Mouse (Mus musculus): ENCODE measurements around the gene Pcyt2. TPM values are rescaled to one million over a fixed set of nuclear protein-coding genes. Genes with fewer than 3 reads are reported as not detected.

Pcyt2 gene
- polyA plus RNA-seq, 1 experiment from 2014 or later, result 93.9 TPM

DNA sequence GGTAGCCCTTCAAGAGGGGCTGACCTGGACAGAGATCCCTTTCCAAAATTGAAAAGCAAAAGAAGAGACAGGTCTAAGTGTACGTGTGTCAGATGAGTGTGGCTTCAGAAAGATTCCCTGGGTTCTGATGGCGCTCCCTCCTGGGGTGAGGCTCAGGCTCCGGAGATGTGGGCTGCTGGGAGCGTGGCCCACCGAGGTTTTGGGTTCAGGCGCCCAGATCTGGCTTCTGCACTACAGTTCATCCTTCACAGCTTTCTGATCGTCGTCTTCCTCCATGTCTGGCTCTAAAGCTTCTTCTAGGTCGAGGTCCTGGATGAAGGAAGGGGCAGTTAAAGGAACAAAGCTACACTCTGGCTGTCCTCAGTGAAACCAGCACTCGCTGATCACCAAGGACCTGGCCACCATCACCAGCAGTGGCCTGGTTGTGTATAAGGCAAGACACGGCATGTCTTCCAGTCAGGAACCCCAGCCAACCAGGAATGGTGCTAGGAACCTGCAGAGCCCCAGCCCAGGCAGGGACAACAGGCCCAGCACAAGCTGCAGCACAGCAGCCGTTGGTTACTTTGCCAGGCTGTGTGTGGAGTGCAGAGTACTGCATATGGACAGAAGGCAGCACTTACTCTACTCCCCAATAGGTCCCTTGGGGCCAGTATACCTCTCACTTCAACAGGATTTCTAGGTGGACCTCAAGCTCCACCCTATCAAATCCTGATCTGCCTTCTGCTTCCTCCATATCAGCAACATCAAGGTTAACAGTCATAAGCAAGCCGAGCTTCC lies 56.6 kb downstream of the Pcyt2 start:
- TF ChIP-seq CTCF (IDR thresholded peaks at IDR 0.05) (no peak), EP300 (IDR thresholded peaks at IDR 0.05) (no peak)
- no peaks in the 10 kb centered on the region for H3K4me1 ChIP-seq (ENCODE audit: insufficient read depth, low read depth, low read length)
- H3K4me2 ChIP-seq (replicated peaks; ENCODE audit: low read depth, low read length), result no peak overlapping the region
- DNase-seq (ENCODE audit: low spot score), result no peak
- no peaks in the 10 kb centered on the region for H3K27me3 ChIP-seq (replicated peaks; ENCODE audit: insufficient read depth, low read length)
- H3K9me3 ChIP-seq (ENCODE audit: low read length), result no peaks in the 10 kb centered on the region
- ATAC-seq, result no peak
- H3K27ac ChIP-seq (ENCODE audit: low read length), result no peak overlapping the region
- H3K36me3 ChIP-seq (ENCODE audit: insufficient read depth, low read length), result peaks cover 64% of the 10 kb centered on the region
- no peak overlapping the region for H3K4me3 ChIP-seq (ENCODE audit: low read depth, low read length)
- H3K9ac ChIP-seq (replicated peaks; ENCODE audit: low read depth), result no peak overlapping the region
- 91% methylated on average over 13 of the region's 13 CpGs for WGBS

Small RNA genes lying within 50 kb of the gene (microRNA-seq; reads per million reads assigned to microRNA genes)
- gene Mir6936, result 0.98 reads per million

Other genes with a start within 250 kb of the Pcyt2 start
- 18.1 and 19.6 TPM in 2 replicates for gene Faap100, start 239.2 kb downstream of the Pcyt2 start, polyA plus RNA-seq (2015; fragmentation: Nextera tagmentation; extraction: Ambion mirVana)
- gene Nploc4, start 180.2 kb downstream of the Pcyt2 start, polyA plus RNA-seq (2015; fragmentation: Nextera tagmentation; extraction: Ambion mirVana), result 15.3 and 16.5 TPM in 2 replicates
- gene Tspan10, start 175.3 kb downstream of the Pcyt2 start, polyA plus RNA-seq (2015; fragmentation: Nextera tagmentation; extraction: Ambion mirVana), result not detected in 2 replicates
- gene Pde6g, start 164.4 kb downstream of the Pcyt2 start, polyA plus RNA-seq (2015; fragmentation: Nextera tagmentation; extraction: Ambion mirVana), result not detected in 2 replicates
- gene Oxld1, start 159.9 kb downstream of the Pcyt2 start, polyA plus RNA-seq (2015; fragmentation: Nextera tagmentation; extraction: Ambion mirVana), result 14.9 and 18.9 TPM in 2 replicates
- gene Ccdc137, start 159.8 kb downstream of the Pcyt2 start, polyA plus RNA-seq (2015; fragmentation: Nextera tagmentation; extraction: Ambion mirVana), result 16.5 and 21.1 TPM in 2 replicates
- 29.8 and 33.4 TPM in 2 replicates for gene Arl16, start 150.3 kb downstream of the Pcyt2 start, polyA plus RNA-seq (2015; fragmentation: Nextera tagmentation; extraction: Ambion mirVana)
- 60.6 and 67.7 TPM in 2 replicates for gene Mrpl12, start 133.3 kb downstream of the Pcyt2 start, polyA plus RNA-seq (2015; fragmentation: Nextera tagmentation; extraction: Ambion mirVana)
- gene Slc25a10, start 126.1 kb downstream of the Pcyt2 start, polyA plus RNA-seq (2015; fragmentation: Nextera tagmentation; extraction: Ambion mirVana), result 75.4 and 83.4 TPM in 2 replicates
- 0.61 and 0.76 TPM in 2 replicates for gene Gcgr, start 87.2 kb downstream of the Pcyt2 start, polyA plus RNA-seq (2015; fragmentation: Nextera tagmentation; extraction: Ambion mirVana)
- gene Mcrip1, start 68.2 kb downstream of the Pcyt2 start, polyA plus RNA-seq (2015; fragmentation: Nextera tagmentation; extraction: Ambion mirVana), result 209 and 215 TPM in 2 replicates
- not detected in 2 replicates for gene Ppp1r27, start 66.8 kb downstream of the Pcyt2 start, polyA plus RNA-seq (2015; fragmentation: Nextera tagmentation; extraction: Ambion mirVana)
- 551 and 555 TPM in 2 replicates for gene P4hb, start 44.7 kb downstream of the Pcyt2 start, polyA plus RNA-seq (2015; fragmentation: Nextera tagmentation; extraction: Ambion mirVana)
- gene Arhgdia, start 36.3 kb downstream of the Pcyt2 start, polyA plus RNA-seq (2015; fragmentation: Nextera tagmentation; extraction: Ambion mirVana), result 512 TPM in 2 replicates
- 149 and 150 TPM in 2 replicates for gene Alyref, start 19.6 kb downstream of the Pcyt2 start, polyA plus RNA-seq (2015; fragmentation: Nextera tagmentation; extraction: Ambion mirVana)
- 138 and 151 TPM in 2 replicates for gene Anapc11, start 19.5 kb downstream of the Pcyt2 start, polyA plus RNA-seq (2015; fragmentation: Nextera tagmentation; extraction: Ambion mirVana)
- 2.5 and 2.9 TPM in 2 replicates for gene Npb, start 9.5 kb downstream of the Pcyt2 start, polyA plus RNA-seq (2015; fragmentation: Nextera tagmentation; extraction: Ambion mirVana)
- 45.3 and 46.0 TPM in 2 replicates for gene Sirt7, start 7.3 kb upstream of the Pcyt2 start, polyA plus RNA-seq (2015; fragmentation: Nextera tagmentation; extraction: Ambion mirVana)
- 25.9 and 28.3 TPM in 2 replicates for gene Mafg, start 15.7 kb upstream of the Pcyt2 start, polyA plus RNA-seq (2015; fragmentation: Nextera tagmentation; extraction: Ambion mirVana)
- 6.9 and 7.1 TPM in 2 replicates for gene Pycr1, start 25.8 kb upstream of the Pcyt2 start, polyA plus RNA-seq (2015; fragmentation: Nextera tagmentation; extraction: Ambion mirVana)
- gene Myadml2, start 30.2 kb upstream of the Pcyt2 start, polyA plus RNA-seq (2015; fragmentation: Nextera tagmentation; extraction: Ambion mirVana), result 0.46 TPM in 1 of 2 replicates, not detected in the other
- 8.5 and 10.2 TPM in 2 replicates for gene Notum, start 43.2 kb upstream of the Pcyt2 start, polyA plus RNA-seq (2015; fragmentation: Nextera tagmentation; extraction: Ambion mirVana)
- gene Aspscr1, start 55.0 kb upstream of the Pcyt2 start, polyA plus RNA-seq (2015; fragmentation: Nextera tagmentation; extraction: Ambion mirVana), result 114 and 129 TPM in 2 replicates
- gene Cenpx, start 95.8 kb upstream of the Pcyt2 start, polyA plus RNA-seq (2015; fragmentation: Nextera tagmentation; extraction: Ambion mirVana), result 102 and 112 TPM in 2 replicates
- 37.3 and 41.4 TPM in 2 replicates for gene Lrrc45, start 96.0 kb upstream of the Pcyt2 start, polyA plus RNA-seq (2015; fragmentation: Nextera tagmentation; extraction: Ambion mirVana)
- gene Rac3, start 103.5 kb upstream of the Pcyt2 start, polyA plus RNA-seq (2015; fragmentation: Nextera tagmentation; extraction: Ambion mirVana), result 56.0 and 61.9 TPM in 2 replicates
- gene Dcxr, start 109.3 kb upstream of the Pcyt2 start, polyA plus RNA-seq (2015; fragmentation: Nextera tagmentation; extraction: Ambion mirVana), result 344 and 430 TPM in 2 replicates
- gene Cbr2, start 114.2 kb upstream of the Pcyt2 start, polyA plus RNA-seq (2015; fragmentation: Nextera tagmentation; extraction: Ambion mirVana), result 4,475 and 4,528 TPM in 2 replicates
- gene Hmga1b, start 144.9 kb upstream of the Pcyt2 start, polyA plus RNA-seq (2015; fragmentation: Nextera tagmentation; extraction: Ambion mirVana), result 2.0 and 3.7 TPM in 2 replicates
- 22.5 and 26.4 TPM in 2 replicates for gene Rfng, start 166.3 kb upstream of the Pcyt2 start, polyA plus RNA-seq (2015; fragmentation: Nextera tagmentation; extraction: Ambion mirVana)
- gene Gps1, start 166.3 kb upstream of the Pcyt2 start, polyA plus RNA-seq (2015; fragmentation: Nextera tagmentation; extraction: Ambion mirVana), result 121 and 131 TPM in 2 replicates
- gene Dus1l, start 178.5 kb upstream of the Pcyt2 start, polyA plus RNA-seq (2015; fragmentation: Nextera tagmentation; extraction: Ambion mirVana), result 40.5 and 43.1 TPM in 2 replicates
- gene Fasn, start 206.6 kb upstream of the Pcyt2 start, polyA plus RNA-seq (2015; fragmentation: Nextera tagmentation; extraction: Ambion mirVana), result 54.7 and 63.8 TPM in 2 replicates